Mouse (Mus musculus) small intestine, adult 2 months (tissue): ENCODE measurements around the gene Olfr1020.

Experiments
- CTCF ChIP-seq: fragments of 200-500 bp; IDR thresholded peaks from 2 replicates; pipeline ENCODE4 v1.5.1; 2012; ENCODE audit warnings: low read depth, mild to moderate bottlenecking, control low read depth, inconsistent platforms, low read length, moderate library complexity, mixed read lengths; ENCODE audit not compliant: insufficient replicate concordance, insufficient read length; ENCODE audit errors: extremely low read depth
- POLR2A ChIP-seq: fragments of 200-500 bp; IDR thresholded peaks from 2 replicates; pipeline ENCODE4 v1.6.1; 2012; ENCODE audit warnings: low read depth, mild to moderate bottlenecking, control low read depth, inconsistent platforms, low read length, moderate library complexity

GRCm38 (mm10) chr2:85804501-85804900, 42.3 kb upstream of the Olfr1020 start:
- no peak for TF ChIP-seq CTCF
- no peak for TF ChIP-seq POLR2A
